In genomic region chr3:156643710-156644363, GRCm38 (mm10) we compare ENCODE assay signal across 9 mouse cellular contexts.
DNase-seq lines count a peak whose midpoint lies in the region; ATAC-seq and TF ChIP-seq lines count a peak whose summit lies in the region.
"Had no signal": no experiment of that assay in that cellular context is flagged by ENCODE, and none has a peak within 500 bp of the region (broad histone marks: within the 10 kb centered on the region; RNA-seq: fewer than 3 reads in every experiment).

No protein-coding gene starts in this region.

- 88% methylated on average over 3 of the region's 3 CpGs for WGBS in midbrain, embryonic 12.5 days
- WGBS in midbrain, embryonic 13.5 days, result 86% methylated on average over 3 of the region's 3 CpGs
- 79% methylated on average over 3 of the region's 3 CpGs for WGBS in hindbrain, postnatal 0 days
- WGBS in lung, embryonic 14.5 days, result 77% methylated on average over 3 of the region's 3 CpGs

- peak; percentile 66 to 72 for DNase-seq in cerebellum, postnatal 14 days
- no peak for DNase-seq in cerebellum, adult 11 months
- peak; percentile 65 for DNase-seq in brain, embryonic 14.5 days (ENCODE audit: low read depth)
- peak; percentile 68 for DNase-seq in hindbrain, postnatal 0 days (ENCODE audit: low spot score)
- peak; percentile 75 for DNase-seq in lung, embryonic 14.5 days

- ATAC-seq in midbrain, embryonic 12.5 days (ENCODE audit: low FRiP score, low read depth), result peak; percentile 77; the same call in 1 of the 2 replicates
- ATAC-seq in midbrain, embryonic 13.5 days, result no peak
- no peak for ATAC-seq in hindbrain, postnatal 0 days
- ATAC-seq in lung, embryonic 14.5 days (ENCODE audit: insufficient read depth), result no peak
- ATAC-seq in erythroblast, adult 5-6 weeks (replicated peaks; ENCODE audit: low FRiP score, poor library complexity, severe bottlenecking), result no peak

- H3K4me2 ChIP-seq in midbrain, embryonic 12.5 days (replicated peaks), result no peak overlapping the region
- no peak overlapping the region for H3K4me2 ChIP-seq in midbrain, embryonic 13.5 days (replicated peaks)
- no peak overlapping the region for H3K4me2 ChIP-seq in hindbrain, postnatal 0 days (ENCODE audit: low read depth, low read length)
- no peak overlapping the region for H3K4me2 ChIP-seq in lung, embryonic 14.5 days

- no peaks in the 10 kb centered on the region for H3K36me3 ChIP-seq in midbrain, embryonic 12.5 days
- no peaks in the 10 kb centered on the region for H3K36me3 ChIP-seq in midbrain, embryonic 13.5 days
- H3K36me3 ChIP-seq in hindbrain, postnatal 0 days (ENCODE audit: insufficient read depth, low read length), result no peaks in the 10 kb centered on the region
- no peaks in the 10 kb centered on the region for H3K36me3 ChIP-seq in lung, embryonic 14.5 days (ENCODE audit: insufficient read depth)

- TF ChIP-seq CTCF in brain, embryonic 14.5 days (IDR thresholded peaks at IDR 0.05; ENCODE audit: borderline replicate concordance, extremely low read depth, insufficient read depth, insufficient read length), result peak; percentile 59; the same call in 1 of the 2 replicates
- TF ChIP-seq CTCF in hindbrain, postnatal 0 days (IDR thresholded peaks at IDR 0.05; ENCODE audit: low read depth), result peak; percentile 62
- peak; percentile 67 for TF ChIP-seq CTCF in lung, embryonic 14.5 days (IDR thresholded peaks at IDR 0.05; ENCODE audit: low read depth)

- no peaks in the 10 kb centered on the region for H3K9me3 ChIP-seq in midbrain, embryonic 12.5 days
- no peaks in the 10 kb centered on the region for H3K9me3 ChIP-seq in midbrain, embryonic 13.5 days
- H3K9me3 ChIP-seq in hindbrain, postnatal 0 days (ENCODE audit: low read length), result no peaks in the 10 kb centered on the region
- H3K9me3 ChIP-seq in lung, embryonic 14.5 days (ENCODE audit: low read depth, low read length), result no peaks in the 10 kb centered on the region
- H3K9me3 ChIP-seq: megakaryocyte, embryonic 14.5 days had no signal

- no peak for TF ChIP-seq POLR2A in brain, embryonic 14.5 days (IDR thresholded peaks at IDR 0.05; ENCODE audit: borderline replicate concordance, extremely low read depth, insufficient read depth, insufficient read length, poor library complexity, severe bottlenecking)

- no peaks in the 10 kb centered on the region for H3K27me3 ChIP-seq in midbrain, embryonic 12.5 days
- no peaks in the 10 kb centered on the region for H3K27me3 ChIP-seq in midbrain, embryonic 13.5 days
- H3K27me3 ChIP-seq in hindbrain, postnatal 0 days (ENCODE audit: insufficient read depth, low read length), result no peaks in the 10 kb centered on the region
- H3K27me3 ChIP-seq in lung, embryonic 14.5 days (ENCODE audit: insufficient read depth, low read length), result no peaks in the 10 kb centered on the region
- H3K27me3 ChIP-seq: megakaryocyte, embryonic 14.5 days had no signal

- no peak overlapping the region for H3K9ac ChIP-seq in midbrain, embryonic 12.5 days (replicated peaks)
- no peak overlapping the region for H3K9ac ChIP-seq in midbrain, embryonic 13.5 days (replicated peaks)
- no peak overlapping the region for H3K9ac ChIP-seq in hindbrain, postnatal 0 days (replicated peaks; ENCODE audit: low read length)
- H3K9ac ChIP-seq in lung, embryonic 14.5 days, result no peak overlapping the region

- no peaks in the 10 kb centered on the region for H3K4me1 ChIP-seq in midbrain, embryonic 12.5 days
- no peaks in the 10 kb centered on the region for H3K4me1 ChIP-seq in midbrain, embryonic 13.5 days (replicated peaks)
- H3K4me1 ChIP-seq in hindbrain, postnatal 0 days (ENCODE audit: insufficient read depth, low read length), result no peaks in the 10 kb centered on the region
- no peaks in the 10 kb centered on the region for H3K4me1 ChIP-seq in lung, embryonic 14.5 days (ENCODE audit: insufficient read depth)
- H3K4me1 ChIP-seq: megakaryocyte, embryonic 14.5 days had no signal

- H3K4me3 ChIP-seq in midbrain, embryonic 12.5 days, result no peak overlapping the region
- no peak overlapping the region for H3K4me3 ChIP-seq in midbrain, embryonic 13.5 days (replicated peaks)
- no peak overlapping the region for H3K4me3 ChIP-seq in hindbrain, postnatal 0 days (ENCODE audit: low read length)
- H3K4me3 ChIP-seq in lung, embryonic 14.5 days (ENCODE audit: low read depth, low read length), result no peak overlapping the region
- H3K4me3 ChIP-seq: megakaryocyte, embryonic 14.5 days had no signal

- H3K27ac ChIP-seq in midbrain, embryonic 12.5 days (replicated peaks), result no peak overlapping the region
- H3K27ac ChIP-seq in midbrain, embryonic 13.5 days, result no peak overlapping the region
- H3K27ac ChIP-seq in hindbrain, postnatal 0 days, result no peak overlapping the region
- no peak overlapping the region for H3K27ac ChIP-seq in lung, embryonic 14.5 days (ENCODE audit: low read depth)
